Mouse (Mus musculus) adrenal gland (tissue): ENCODE measurements around the gene Neurl1a.

Source experiments
- intact Hi-C: fragments of 180-260 bp; cut with DNase I; formaldehyde crosslinking; loops from one replicate; pipeline ENCODE4 v1.15.1; 2025

The Neurl1a gene

DNA sequence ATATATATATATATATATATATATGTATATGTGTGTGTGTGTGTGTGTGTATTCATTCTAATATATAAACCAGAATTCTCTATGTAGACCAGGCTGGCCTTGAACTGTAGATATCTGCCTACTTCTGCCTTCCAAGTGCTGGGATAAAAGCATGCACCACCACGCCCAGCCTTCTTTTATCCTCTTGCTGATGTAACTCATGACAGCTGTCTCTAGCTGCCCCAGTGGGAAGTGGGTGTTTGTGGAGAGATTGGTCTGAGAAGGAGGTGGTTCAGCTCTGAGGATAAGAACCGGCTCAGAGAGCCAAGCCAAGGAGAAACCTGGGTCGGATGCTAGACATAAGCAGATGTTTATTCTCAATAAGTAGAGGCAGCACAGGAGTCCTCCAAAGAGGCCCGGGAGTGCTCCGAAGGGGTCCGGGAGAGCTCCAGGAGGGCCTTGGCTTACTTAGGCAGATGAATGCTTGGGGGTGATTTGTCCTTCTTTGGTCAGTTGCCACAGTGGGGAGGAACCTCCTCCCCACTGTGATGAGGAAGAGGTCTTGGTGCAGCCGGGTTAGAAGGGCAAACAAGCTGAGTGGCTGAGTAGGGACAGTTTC, 10.9 kb upstream of the Neurl1a start:
- intact Hi-C loops, result loop anchor here (1.0 to 5.0 kb wide), 2 partner anchors 47 to 100 kb away; partner anchors contain the start of gene Taf5

GRCm38 (mm10) chr19:47168223-47168622, 10.4 kb upstream of the Neurl1a start:
- intact Hi-C loops, result loop anchor here (1.0 to 5.0 kb wide), 2 partner anchors 48 to 101 kb away; partner anchors contain the start of gene Taf5

- intact Hi-C loops, result loop anchor here (1.0 to 5.0 kb wide), 2 partner anchors 49 to 102 kb away; partner anchors contain the start of gene Taf5
Observed at GRCm38 (mm10) chr19:47168793-47169412, 9.7 kb upstream of the Neurl1a start.

DNA sequence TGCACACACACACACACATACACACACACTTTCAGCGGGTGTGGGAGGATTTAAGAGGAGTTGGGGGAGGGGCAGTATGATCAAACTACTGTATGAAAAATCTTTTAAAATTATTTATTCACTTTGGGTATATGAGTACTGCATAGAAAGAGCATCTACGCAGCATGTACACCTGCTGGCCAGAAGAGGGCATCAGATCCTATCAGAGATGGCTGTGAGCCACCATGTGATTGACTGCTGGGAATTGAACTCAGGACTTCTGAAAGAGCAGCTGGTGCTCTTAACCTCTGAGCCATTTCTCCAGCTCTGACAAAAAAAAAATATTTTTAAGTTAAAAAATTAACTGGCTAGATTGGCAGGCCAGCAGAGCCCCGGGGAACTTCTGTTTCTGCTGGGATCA, 4.1 kb upstream of the Neurl1a start:
- intact Hi-C loops, result loop anchor here (2.0 kb wide), 1 partner anchor 164 kb away; no protein-coding TSS in a partner anchor

GRCm38 (mm10) chr19:47175472-47175871, 3.1 kb upstream of the Neurl1a start:
- intact Hi-C loops, result loop anchor here (2.0 kb wide), 1 partner anchor 163 kb away; no protein-coding TSS in a partner anchor

GRCm38 (mm10) chr19:47176916-47177505, 1.6 kb upstream of the Neurl1a start:
- intact Hi-C loops, result no loop called here

DNA sequence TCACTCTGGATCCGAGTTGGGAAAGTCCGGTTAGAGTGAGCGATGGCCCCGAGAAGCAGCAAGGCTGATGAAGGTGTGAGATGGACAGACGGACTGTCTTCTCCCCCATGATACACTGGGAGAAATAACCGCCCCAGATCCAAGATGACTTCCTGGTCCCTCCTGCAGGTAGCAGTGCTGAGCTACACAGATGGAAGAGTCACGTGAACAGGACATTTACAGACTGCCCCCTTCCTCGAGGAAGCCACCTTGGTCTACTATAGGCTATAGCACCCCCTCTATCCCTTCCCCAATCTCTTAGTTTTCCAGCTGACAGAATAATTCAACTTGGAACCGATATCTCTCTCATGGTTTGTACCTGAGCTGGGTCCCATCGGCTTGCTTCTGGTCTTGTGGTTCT, 619 bp upstream of the Neurl1a start:
- intact Hi-C loops, result no loop called here

GRCm38 (mm10) chr19:47179272-47179809, 721 bp downstream of the Neurl1a start:
- intact Hi-C loops, result no loop called here

DNA sequence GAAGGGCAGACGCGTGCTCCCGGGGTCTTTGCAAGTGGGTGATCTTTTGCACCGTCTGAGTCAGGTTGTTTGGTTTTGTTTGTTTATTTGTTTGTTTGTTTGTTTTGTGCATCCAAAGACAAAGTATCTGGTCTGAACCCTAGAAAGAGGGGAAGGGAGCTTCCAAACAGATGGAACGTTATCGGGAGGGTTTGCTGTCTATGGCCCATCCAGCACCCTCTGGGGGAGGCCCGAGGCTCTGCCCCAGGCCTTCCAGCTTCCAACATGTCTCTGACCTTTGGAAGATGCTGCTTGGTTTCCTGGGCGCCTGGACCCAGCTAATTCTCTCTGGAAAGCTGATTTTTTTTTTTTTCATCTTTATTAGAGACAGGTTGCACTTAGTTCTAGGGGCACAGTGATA, 1.4 kb downstream of the Neurl1a start:
- intact Hi-C loops, result no loop called here

DNA sequence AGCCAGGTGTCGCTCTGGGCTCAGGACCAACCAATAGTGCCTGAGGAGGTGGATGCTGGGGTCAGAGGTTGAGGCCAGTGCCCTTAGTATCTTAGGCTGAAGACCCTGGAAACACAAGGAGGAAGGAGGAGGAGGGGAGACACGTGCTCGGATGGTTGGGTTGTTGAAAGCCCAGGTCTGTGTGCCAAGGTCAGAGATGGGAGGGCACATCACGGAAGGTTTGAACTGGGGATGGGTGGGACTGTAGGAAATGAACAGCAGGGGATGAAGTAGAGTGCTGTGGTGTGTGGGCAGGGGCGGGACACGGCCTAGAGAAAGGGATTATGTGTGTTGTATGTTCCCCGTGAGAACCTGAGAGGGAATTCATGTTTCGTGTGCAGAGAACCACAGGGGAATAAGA, 5.6 kb downstream of the Neurl1a start:
- intact Hi-C loops, result no loop called here

- intact Hi-C loops, result no loop called here
Observed at GRCm38 (mm10) chr19:47184736-47185135, 6.1 kb downstream of the Neurl1a start.

- intact Hi-C loops, result no loop called here
Observed at GRCm38 (mm10) chr19:47186514-47187275, 8.1 kb downstream of the Neurl1a start.

GRCm38 (mm10) chr19:47188515-47189128, 10.0 kb downstream of the Neurl1a start:
- intact Hi-C loops, result no loop called here

GRCm38 (mm10) chr19:47192158-47192557, 13.5 kb downstream of the Neurl1a start:
- intact Hi-C loops, result no loop called here

- intact Hi-C loops, result no loop called here
Observed at GRCm38 (mm10) chr19:47198671-47199350, 20.2 kb downstream of the Neurl1a start.

- intact Hi-C loops, result no loop called here
Observed at GRCm38 (mm10) chr19:47201972-47202371, 23.4 kb downstream of the Neurl1a start.

DNA sequence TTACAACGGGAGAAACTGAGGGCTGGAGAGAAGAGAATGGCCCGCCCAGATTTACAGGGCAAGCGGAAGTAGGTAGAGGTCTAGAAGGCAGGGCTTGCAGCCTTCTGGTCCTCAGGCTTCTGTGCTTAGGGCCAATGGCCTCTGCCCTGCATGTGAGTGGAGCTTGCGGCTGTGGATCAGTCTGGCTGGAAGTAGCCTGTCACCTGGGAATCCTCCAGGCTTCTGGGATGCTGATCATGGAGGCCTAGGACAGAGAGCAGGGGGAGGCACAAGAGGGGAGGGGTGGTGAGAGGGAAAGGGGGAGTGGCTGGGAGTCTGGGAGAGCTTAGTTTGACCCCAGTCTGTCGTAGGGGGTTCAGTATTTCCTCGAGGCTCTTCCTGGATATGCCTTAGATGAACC, 23.8 kb downstream of the Neurl1a start:
- intact Hi-C loops, result no loop called here

- intact Hi-C loops, result no loop called here
Observed at GRCm38 (mm10) chr19:47203042-47203441, 24.4 kb downstream of the Neurl1a start.

DNA sequence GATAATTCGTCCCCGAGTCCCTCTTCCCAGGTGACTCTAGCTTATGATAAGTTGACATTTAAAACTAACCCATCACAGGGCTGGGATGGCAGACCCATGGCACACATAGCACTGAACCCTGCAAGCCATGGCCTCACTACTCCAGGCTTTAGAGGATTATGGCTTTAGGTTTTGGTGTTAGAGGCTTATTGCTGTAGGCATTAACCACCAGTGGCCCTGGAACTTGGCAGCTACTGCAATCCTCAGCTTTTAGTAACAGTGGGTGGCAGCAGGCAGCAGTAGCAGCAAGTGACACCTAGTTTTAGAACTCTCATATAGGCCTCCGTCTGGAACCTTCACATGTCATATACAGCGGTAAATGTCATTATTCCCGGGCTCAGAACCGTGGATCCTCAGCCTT, 26.0 kb downstream of the Neurl1a start:
- intact Hi-C loops, result no loop called here

DNA sequence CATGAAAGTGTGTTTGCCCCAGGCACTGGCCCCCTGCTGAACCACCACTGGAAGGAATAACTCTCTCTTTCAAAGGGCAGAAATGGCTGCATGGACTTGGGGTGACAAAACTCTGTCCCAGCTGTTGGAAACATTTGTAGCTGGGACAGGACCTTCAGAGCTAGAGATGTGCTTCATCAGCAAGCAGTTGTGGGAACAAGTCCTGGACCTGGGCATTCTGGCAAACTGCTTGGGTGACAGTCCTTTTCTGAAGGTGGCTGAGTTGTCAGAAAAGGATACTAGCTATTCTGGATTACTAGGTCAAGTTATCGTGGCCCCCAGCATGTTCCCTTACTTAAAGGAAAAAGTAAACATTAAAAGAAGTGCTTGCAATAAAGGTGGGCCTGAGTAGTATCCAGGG, 27.5 kb downstream of the Neurl1a start:
- intact Hi-C loops, result no loop called here
